Mouse (Mus musculus) stomach, postnatal 0 days (tissue): ENCODE results near the gene Zswim3. TPM values are rescaled to one million over a fixed set of nuclear protein-coding genes. Genes with fewer than 3 reads are reported as not detected.
"Not testable (repeated sequence)": the region's sequence is repeated elsewhere in the genome, so short reads cannot be mapped to it uniquely, and the experiment has no call there.

ENCODE experiments used
- ATAC-seq: fragments of 200-750 bp; cut with Nextera tagmentation; 2 replicates; pipeline ENCODE4 v1.8.0; 2017; ENCODE audit not compliant: low FRiP score, low TSS enrichment
- DNase-seq: peaks from one replicate; pipeline ENCODE4 v3.0.0-alpha.2; 2016; ENCODE audit warnings: low spot score
- H3K27ac ChIP-seq: fragments of 300-500 bp; sonication (generic); replicated peaks from 2 replicates; pipeline ENCODE4 v1.5.1; 2014; ENCODE audit warnings: mild to moderate bottlenecking, control low read depth
- H3K27me3 ChIP-seq: fragments of 300-500 bp; sonication (generic); 2 replicates; pipeline ENCODE4 v1.6.1; 2014; ENCODE audit warnings: low read length; ENCODE audit not compliant: control insufficient read depth, insufficient read depth
- H3K36me3 ChIP-seq: fragments of 300-500 bp; sonication (generic); 2 replicates; pipeline ENCODE4 v1.6.1; 2014; ENCODE audit warnings: low read length, mixed read lengths; ENCODE audit not compliant: control insufficient read depth, insufficient read depth
- H3K4me1 ChIP-seq: fragments of 300-500 bp; sonication (generic); replicated peaks from 2 replicates; pipeline ENCODE4 v1.6.1; 2014; ENCODE audit warnings: antibody characterized with exemption; ENCODE audit not compliant: control insufficient read depth, insufficient read depth
- H3K4me2 ChIP-seq: fragments of 300-500 bp; sonication (generic); replicated peaks from 2 replicates; pipeline ENCODE4 v1.6.1; 2014; ENCODE audit warnings: low read depth, mild to moderate bottlenecking, control low read depth, moderate library complexity
- H3K4me3 ChIP-seq: fragments of 300-500 bp; sonication (generic); 2 replicates; pipeline ENCODE4 v1.5.1; 2014; ENCODE audit warnings: low read depth, low read length, control low read depth
- H3K9ac ChIP-seq: fragments of 300-500 bp; sonication (generic); 2 replicates; pipeline ENCODE4 v1.6.1; 2014; ENCODE audit warnings: mild to moderate bottlenecking, low read length, control low read depth, mixed read lengths
- H3K9me3 ChIP-seq: fragments of 300-500 bp; sonication (generic); 2 replicates; pipeline ENCODE4 v1.6.1; 2016; ENCODE audit warnings: low read length; ENCODE audit not compliant: control insufficient read depth
- CTCF ChIP-seq: IDR thresholded peaks from 2 replicates; pipeline ENCODE4 v1.5.1; 2016; ENCODE audit warnings: antibody characterized with exemption, low read depth, mild to moderate bottlenecking, moderate library complexity
- EP300 ChIP-seq: optimal IDR thresholded peaks from 2 replicates; pipeline ENCODE3; 2016; ENCODE audit warnings: antibody characterized with exemption
- WGBS: fragments of 180-500 bp; shearing (Covaris S2); extraction: QIAGEN DNeasy Blood & Tissue Kit; methylation state at CpG from one replicate; pipeline ENCODE4 v1.1.7; 2014; 5-methylcytosine and 5-hydroxymethylcytosine counted together
- polyA plus RNA-seq: library from polyadenylated mRNA; unstranded; fragments of >200 nt; fragmentation: Nextera tagmentation; extraction: Ambion mirVana; gene quantifications from 2 replicates; pipeline ENCODE4 v1.2.1, GENCODE M21; 2015

Zswim3 gene
- polyA plus RNA-seq, 1 experiment from 2014 or later, result 4.4 TPM

DNA sequence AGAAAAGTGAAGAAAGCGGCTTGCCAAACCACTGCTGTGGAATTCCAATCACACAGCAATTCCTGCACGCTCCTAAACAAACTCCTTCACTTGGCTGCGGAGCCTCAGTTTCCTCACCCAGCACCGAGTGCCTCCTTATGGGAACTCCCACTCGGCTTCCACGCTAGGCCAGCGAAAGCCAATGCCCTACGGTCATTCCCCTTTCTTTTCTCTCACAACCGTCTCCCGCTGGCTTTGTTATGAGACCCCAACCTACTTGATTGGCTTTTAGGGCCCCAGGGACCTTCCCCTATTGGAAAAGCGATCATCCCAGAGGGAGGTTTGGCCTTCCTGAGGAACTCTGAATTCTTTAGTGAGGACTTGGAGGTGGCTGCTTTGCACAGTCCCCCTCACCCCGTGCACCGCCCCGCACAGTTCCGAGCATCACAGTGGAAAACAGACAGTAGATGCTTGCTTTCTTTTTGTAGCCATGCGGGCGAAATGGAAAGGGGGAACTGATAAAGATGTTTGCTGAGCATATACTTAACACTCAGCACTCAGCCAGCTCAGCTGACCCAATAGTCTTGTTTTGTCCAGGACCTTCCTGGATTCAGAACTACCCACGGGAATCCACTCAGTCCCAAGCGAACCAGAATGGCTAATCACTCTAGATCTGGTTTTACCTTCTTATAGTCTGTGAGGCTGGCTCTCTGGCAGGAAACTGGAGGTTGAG lies 53.1 kb downstream of the Zswim3 start:
- Histone ChIP-seq H3K36me3 (no peaks in the 10 kb centered on the region), H3K27me3 (no peaks in the 10 kb centered on the region), H3K9ac (no peak overlapping the region; the same call in 1 of the 2 replicates), H3K4me3 (peak overlapping the region; percentile 54), H3K4me2 (peak overlapping the region; percentile 82), H3K27ac (0 out of 2 replicates have a peak overlapping the region, but pooled peaks have one; percentile 45), H3K9me3 (no peaks in the 10 kb centered on the region), H3K4me1 (peaks cover 8% of the 10 kb centered on the region; the same call in 1 of the 2 replicates)
- TF ChIP-seq EP300 (no peak), CTCF (no peak)
- no peak for ATAC-seq
- 18% methylated on average over 19 of the region's 19 CpGs for WGBS
- no peak for DNase-seq

DNA sequence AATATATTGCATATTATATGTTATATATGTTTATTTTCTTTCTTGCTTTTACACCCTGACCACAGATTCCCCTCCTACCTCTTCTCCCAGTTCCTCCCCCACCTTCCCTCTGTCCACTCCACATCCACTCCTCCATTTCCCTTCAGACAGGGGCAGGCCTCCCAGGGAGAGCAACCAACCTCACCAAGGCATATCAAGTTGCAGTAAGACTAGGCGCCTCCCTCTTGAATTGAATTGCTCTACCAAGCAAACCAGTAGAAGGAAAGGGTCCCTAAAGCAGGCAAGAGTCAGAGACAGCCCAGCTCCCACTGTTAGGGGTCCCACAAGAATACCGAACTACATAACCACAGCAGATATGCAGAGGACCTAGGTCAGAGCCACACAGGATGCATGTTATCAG lies 54.3 kb downstream of the Zswim3 start:
- H3K9me3 ChIP-seq, result no peaks in the 10 kb centered on the region
- peaks cover 8% of the 10 kb centered on the region; the same call in 1 of the 2 replicates for H3K4me1 ChIP-seq
- no peak overlapping the region for H3K27ac ChIP-seq
- H3K4me3 ChIP-seq, result no peak overlapping the region
- TF ChIP-seq CTCF (no peak), EP300 (no peak)
- ATAC-seq, result no peak
- no peak overlapping the region for H3K4me2 ChIP-seq
- no peaks in the 10 kb centered on the region for H3K27me3 ChIP-seq
- DNase-seq, result no peak
- 77% methylated on average over 2 of the region's 2 CpGs for WGBS
- H3K36me3 ChIP-seq, result no peaks in the 10 kb centered on the region
- H3K9ac ChIP-seq, result no peak overlapping the region

DNA sequence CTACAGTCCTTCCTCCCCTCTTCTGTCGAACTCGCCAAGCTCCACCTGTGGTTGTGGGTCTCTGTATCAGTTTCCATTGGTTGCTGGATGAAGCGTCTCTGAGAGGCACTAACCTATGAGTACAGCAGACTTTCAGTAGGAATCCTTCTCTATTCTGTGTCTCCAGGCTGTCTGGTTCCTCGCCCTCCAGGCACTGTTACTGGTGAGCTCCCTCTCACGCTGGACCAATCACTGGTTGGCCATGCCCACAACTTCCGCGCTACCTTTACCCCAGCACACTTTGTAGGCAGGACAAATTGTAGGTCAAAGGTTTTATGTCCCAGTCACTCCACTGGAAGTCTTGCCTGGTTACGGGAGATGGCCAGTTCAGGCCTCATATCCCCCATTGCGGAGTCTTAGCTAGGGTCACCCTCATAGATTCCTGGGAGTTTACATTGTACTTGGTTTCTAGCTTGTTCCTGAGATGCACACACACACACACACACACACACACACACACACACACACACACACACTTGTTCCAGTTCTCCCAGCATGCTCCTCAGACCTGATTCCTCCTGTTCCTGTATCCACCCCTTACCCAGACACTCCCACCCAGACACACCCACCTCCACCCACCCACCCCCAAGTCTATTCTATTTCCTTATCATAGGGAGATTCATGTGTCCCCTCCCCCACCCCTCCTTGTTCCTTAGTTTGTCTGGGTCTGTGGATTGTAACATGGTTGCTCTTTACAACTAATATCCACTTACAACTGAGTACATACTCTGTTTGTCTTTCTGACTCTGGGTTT lies 54.9 kb downstream of the Zswim3 start:
- Histone ChIP-seq H3K9ac (no peak overlapping the region), H3K27ac (no peak overlapping the region), H3K4me1 (peaks cover 8% of the 10 kb centered on the region; the same call in 1 of the 2 replicates), H3K4me2 (no peak overlapping the region), H3K4me3 (no peak overlapping the region), H3K36me3 (no peaks in the 10 kb centered on the region), H3K27me3 (no peaks in the 10 kb centered on the region), H3K9me3 (no peaks in the 10 kb centered on the region)
- 68% methylated on average over 9 of the region's 9 CpGs for WGBS
- DNase-seq (peak; percentile 30), ATAC-seq (peak; percentile 53)
- TF ChIP-seq EP300 (no peak), CTCF (no peak)

DNA sequence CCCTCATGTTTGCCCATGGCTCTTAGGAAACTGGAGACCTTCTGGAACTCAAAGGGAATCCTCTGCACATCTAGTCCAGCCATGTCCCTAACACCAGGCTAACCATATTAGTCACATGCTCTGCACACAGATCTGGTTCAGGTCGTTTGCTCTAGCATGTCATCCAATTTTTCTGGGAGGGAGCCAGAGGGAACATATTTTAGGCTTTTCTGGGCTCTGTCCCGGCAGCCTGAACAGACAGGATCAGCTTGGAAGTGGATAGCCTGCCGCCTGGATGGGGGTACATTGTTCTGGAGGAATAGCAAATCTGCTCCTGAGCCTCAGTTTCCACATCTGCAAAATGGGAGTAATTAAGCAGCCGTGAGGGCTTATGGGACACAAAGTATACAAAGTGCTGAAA lies 56.2 kb downstream of the Zswim3 start:
- ATAC-seq (no peak), DNase-seq (no peak)
- H3K4me1 ChIP-seq, result peaks cover 8% of the 10 kb centered on the region; the same call in 1 of the 2 replicates
- H3K4me2 ChIP-seq, result no peak overlapping the region
- H3K27me3 ChIP-seq, result no peaks in the 10 kb centered on the region
- no peaks in the 10 kb centered on the region for H3K9me3 ChIP-seq
- TF ChIP-seq CTCF, result no peak
- no peak for TF ChIP-seq EP300
- H3K36me3 ChIP-seq, result no peaks in the 10 kb centered on the region
- 44% methylated on average over 4 of the region's 4 CpGs for WGBS
- H3K27ac ChIP-seq, result no peak overlapping the region
- H3K9ac ChIP-seq, result no peak overlapping the region
- no peak overlapping the region for H3K4me3 ChIP-seq

DNA sequence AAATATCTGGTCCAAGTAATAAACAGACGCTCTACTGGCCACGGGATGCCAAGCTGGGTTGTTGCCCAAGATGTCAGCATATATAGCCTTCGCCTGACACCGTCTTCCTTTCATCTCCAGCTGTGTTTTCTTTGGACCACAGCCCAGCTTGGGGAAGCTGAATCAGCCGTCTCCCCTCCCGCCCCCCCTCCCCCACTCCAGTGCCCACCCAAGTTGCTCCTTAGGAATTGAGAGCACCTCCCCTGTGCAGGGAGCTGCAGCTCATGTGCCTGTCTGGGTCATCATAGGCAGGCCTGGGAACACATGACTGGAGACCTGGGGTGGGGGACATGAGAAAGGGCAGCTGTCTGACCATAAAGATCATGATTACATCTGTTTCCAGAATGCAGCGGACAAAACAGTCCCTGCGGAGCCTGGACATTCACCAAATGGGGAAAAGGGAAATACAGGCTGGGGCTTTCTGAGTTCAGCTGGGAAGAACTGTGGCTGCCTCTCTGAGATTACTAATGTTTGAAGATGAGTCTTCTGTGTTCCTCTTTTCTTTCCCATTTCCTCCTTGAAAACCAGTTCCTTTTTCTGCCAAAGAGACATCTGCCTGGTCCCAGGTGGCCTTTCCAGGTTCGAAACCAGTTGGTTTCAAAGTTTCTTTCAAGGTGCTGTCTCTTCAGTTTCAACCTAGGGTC lies 57.4 kb downstream of the Zswim3 start:
- Histone ChIP-seq H3K4me2 (no peak overlapping the region), H3K36me3 (no peaks in the 10 kb centered on the region), H3K4me3 (no peak overlapping the region), H3K27ac (peak overlapping the region; percentile 75), H3K9ac (no peak overlapping the region), H3K27me3 (no peaks in the 10 kb centered on the region), H3K9me3 (no peaks in the 10 kb centered on the region), H3K4me1 (peaks cover 4% of the 10 kb centered on the region)
- TF ChIP-seq EP300, result peak; percentile 32
- no peak for TF ChIP-seq CTCF
- 21% methylated on average over 9 of the region's 9 CpGs for WGBS
- peak; percentile 81; the same call in 1 of the 2 replicates for ATAC-seq
- peak; percentile 59 for DNase-seq

DNA sequence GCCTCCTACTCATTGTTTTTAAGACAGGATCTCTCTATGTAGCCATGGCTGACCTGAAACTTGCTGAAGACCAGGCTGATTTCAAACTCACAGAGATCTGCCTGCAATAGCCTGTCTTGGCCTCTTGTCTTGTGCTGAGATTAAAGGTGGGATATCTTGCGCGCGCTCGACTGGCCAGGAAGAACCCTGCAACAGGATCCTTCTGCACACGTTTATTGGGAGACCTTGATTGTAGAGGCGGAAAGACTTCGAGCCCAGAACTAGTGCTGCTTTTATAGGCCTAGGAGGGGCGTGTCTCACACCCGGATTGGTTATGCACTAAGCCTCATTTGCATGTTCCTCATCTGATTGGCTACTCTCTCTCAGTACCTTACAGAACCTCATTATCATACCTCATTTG lies 58.5 kb downstream of the Zswim3 start:
- not testable (repeated sequence) for H3K9me3 ChIP-seq, H3K4me3 ChIP-seq, H3K27me3 ChIP-seq, ATAC-seq, H3K36me3 ChIP-seq, H3K4me1 ChIP-seq, H3K9ac ChIP-seq, H3K27ac ChIP-seq, H3K4me2 ChIP-seq, DNase-seq
- WGBS, result 96% methylated on average over 7 of the region's 9 CpGs
